Mouse (Mus musculus) right cerebral cortex, postnatal 36 days (tissue): ENCODE results near the gene Dram1.

Experiments used
- DNase-seq, 2 experiments: peaks; one replicate each; pipeline ENCODE4 v3.0.0; 2022; ENCODE audit warnings: low spot score in 2 of 2, mixed read lengths in 1 of 2

The Dram1 gene

DNA sequence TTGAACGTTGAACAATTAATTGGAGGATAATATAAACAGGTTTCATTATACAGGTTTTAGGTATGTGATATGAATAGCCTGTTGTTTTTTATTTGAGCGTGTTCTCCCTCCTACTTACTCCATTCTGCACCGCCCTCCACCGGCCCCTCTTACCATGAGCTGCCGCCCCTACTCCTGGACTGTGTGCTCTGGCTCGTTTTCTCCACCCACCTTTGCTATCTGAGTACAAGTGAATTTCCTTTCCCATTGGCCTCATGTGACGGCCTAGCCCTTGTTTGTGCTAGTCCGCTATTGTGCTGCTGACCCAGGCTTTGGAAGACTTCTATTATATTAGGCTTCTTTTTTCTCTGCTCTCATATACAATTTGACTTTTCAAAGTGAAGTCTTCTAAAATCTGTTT, 91.6 kb downstream of the Dram1 start:
- no peak for DNase-seq

DNA sequence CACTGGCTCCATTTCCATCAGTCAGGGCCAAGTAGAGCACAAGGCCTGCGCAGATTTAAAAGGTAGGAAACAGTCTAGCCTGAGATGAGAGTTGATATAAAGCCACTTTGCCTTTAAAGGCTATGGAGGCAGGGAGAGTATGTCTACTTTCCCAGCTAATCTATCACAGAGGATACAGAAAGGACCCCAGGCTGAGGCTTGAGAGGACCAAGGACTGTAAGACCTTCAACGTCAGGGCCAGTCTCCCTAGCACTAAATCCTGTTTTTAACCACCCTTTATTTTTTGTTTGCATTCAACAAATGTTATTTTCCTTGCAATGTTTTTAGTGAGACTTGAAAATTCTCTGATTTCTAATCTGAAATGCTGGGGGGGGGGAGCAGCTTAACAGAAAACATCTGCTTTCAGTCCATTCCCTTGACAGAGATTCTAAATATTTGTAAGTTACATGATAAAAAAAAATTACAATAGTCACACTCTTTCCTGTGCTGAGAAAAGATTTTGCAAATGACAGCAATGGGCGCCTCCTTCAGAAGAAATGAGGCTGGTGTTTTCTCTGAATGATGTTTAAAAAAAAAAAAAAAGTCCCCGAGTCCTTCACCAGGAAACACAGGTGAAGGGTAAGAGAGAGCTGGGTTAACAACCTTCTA, 94.4 kb downstream of the Dram1 start:
- DNase-seq, result no peak

DNA sequence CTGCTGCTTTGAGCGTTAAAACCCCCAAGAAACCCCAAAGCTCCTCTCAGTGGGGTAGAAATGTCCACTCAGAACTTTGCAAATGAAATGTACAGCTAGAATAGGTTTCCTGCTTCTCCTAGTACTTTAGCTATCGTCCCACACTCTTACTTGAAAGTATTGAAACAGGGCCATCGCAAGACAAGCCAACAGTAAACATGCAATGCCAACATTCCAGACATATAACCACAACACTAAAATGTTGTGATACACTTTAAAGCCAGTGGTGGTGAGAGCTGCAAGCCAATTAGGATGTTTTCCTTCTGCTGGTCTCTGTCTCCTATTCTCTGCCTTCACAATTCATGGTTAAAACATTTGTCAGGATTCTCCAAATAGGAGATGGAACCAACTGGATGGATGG, 97.2 kb downstream of the Dram1 start:
- DNase-seq, result no peak

DNA sequence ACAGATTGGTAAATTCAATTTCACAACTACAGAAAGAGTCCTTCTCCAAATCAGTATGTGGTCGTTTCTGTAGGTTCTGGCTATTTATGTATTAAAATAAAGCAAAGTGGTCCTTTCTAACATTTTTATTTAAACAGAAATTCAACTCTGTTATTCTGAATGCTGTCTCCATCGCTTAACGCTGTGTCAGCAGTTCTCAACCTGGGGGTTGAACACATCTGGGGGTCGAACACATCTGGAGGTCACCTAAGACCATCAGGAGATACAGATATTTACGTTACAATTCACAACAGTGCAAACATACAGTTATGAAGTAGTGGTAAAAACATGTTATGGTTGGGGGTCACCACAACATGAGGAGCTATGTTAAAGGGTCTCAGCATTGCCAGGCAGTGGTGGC, 104.8 kb downstream of the Dram1 start:
- DNase-seq, result no peak
